Mouse (Mus musculus): Measurements from ENCODE around the gene Vwa5b2.
A peak's percentile ranks its signal among the peaks of the same experiment; 100 is the strongest.

Gene Vwa5b2

GRCm38 (mm10) chr16:20589366-20589938 lies at the start of gene Vwa5b2:
TSS of gene Vwa5b2 (plus strand) at chr16:20589471.
- DNase-seq, result no peak

- DNase-seq, result no peak
These were observed 49.6 kb upstream of the Vwa5b2 start for GRCm38 (mm10) chr16:20539649-20540048.

GRCm38 (mm10) chr16:20540438-20540837 lies 48.8 kb upstream of the Vwa5b2 start:
- DNase-seq, result no peak

- no peak for DNase-seq
These were observed 43.6 kb upstream of the Vwa5b2 start for GRCm38 (mm10) chr16:20545696-20546095.

- DNase-seq, result no peak
These were observed 41.8 kb upstream of the Vwa5b2 start for GRCm38 (mm10) chr16:20547423-20547822.

- DNase-seq, result peak; percentile 99
These were observed 40.9 kb upstream of the Vwa5b2 start, which contains the start of gene Abcf3 for GRCm38 (mm10) chr16:20548096-20548948. TSS of gene Abcf3 (plus strand) at chr16:20548577.

- DNase-seq, result no peak
These were observed 40.1 kb upstream of the Vwa5b2 start for GRCm38 (mm10) chr16:20549161-20549560.

- no peak for DNase-seq
These were observed 37.6 kb upstream of the Vwa5b2 start for GRCm38 (mm10) chr16:20551691-20552090.

GRCm38 (mm10) chr16:20552594-20552993 lies 36.7 kb upstream of the Vwa5b2 start:
- no peak for DNase-seq

- no peak for DNase-seq
These were observed 34.3 kb upstream of the Vwa5b2 start for GRCm38 (mm10) chr16:20555000-20555399.

- no peak for DNase-seq
These were observed 31.9 kb upstream of the Vwa5b2 start for GRCm38 (mm10) chr16:20557381-20557780.

GRCm38 (mm10) chr16:20565075-20565474 lies 24.2 kb upstream of the Vwa5b2 start:
- DNase-seq, result no peak

GRCm38 (mm10) chr16:20589939-20590679 lies 838 bp downstream of the Vwa5b2 start:
- peak; percentile 51 for DNase-seq

- no peak for DNase-seq
These were observed 1.4 kb downstream of the Vwa5b2 start for GRCm38 (mm10) chr16:20590680-20591038.

- DNase-seq, result no peak
These were observed 1.9 kb downstream of the Vwa5b2 start for GRCm38 (mm10) chr16:20591076-20591705.

GRCm38 (mm10) chr16:20595060-20595673 lies 5.9 kb downstream of the Vwa5b2 start:
- DNase-seq, result no peak

- no peak for DNase-seq
These were observed 6.5 kb downstream of the Vwa5b2 start for GRCm38 (mm10) chr16:20595737-20596136.

- no peak for DNase-seq
These were observed 7.6 kb downstream of the Vwa5b2 start for GRCm38 (mm10) chr16:20596687-20597441.

GRCm38 (mm10) chr16:20600511-20600910 lies 11.2 kb downstream of the Vwa5b2 start:
- DNase-seq, result no peak

- DNase-seq, result no peak
These were observed 15.4 kb downstream of the Vwa5b2 start for GRCm38 (mm10) chr16:20604705-20605104.

- DNase-seq, result peak; percentile 82
These were observed 21.5 kb downstream of the Vwa5b2 start for GRCm38 (mm10) chr16:20610501-20611356.

Measured in kidney, postnatal 10 days (tissue).